Mouse (Mus musculus) forebrain, embryonic 15.5 days (tissue): ENCODE data around the gene Flii. TPM values are rescaled to one million over a fixed set of nuclear protein-coding genes. Genes with fewer than 3 reads are reported as not detected.

Source experiments
- ATAC-seq: fragments of 200-750 bp; cut with Nextera tagmentation; replicated peaks from 2 replicates; pipeline ENCODE4 v1.8.0; 2017; ENCODE audit warnings: mild to moderate bottlenecking, moderate TSS enrichment, moderate library complexity
- H3K27ac ChIP-seq: fragments of 300-500 bp; sonication (generic); replicated peaks from 2 replicates; pipeline ENCODE4 v1.5.1; 2015; ENCODE audit warnings: mild to moderate bottlenecking, inconsistent platforms
- H3K27me3 ChIP-seq: fragments of 300-500 bp; sonication (generic); 2 replicates; pipeline ENCODE4 v1.6.1; 2015; ENCODE audit warnings: inconsistent platforms
- H3K36me3 ChIP-seq: fragments of 300-500 bp; sonication (generic); 2 replicates; pipeline ENCODE4 v1.6.1; 2015; ENCODE audit warnings: mild to moderate bottlenecking, inconsistent platforms
- H3K4me1 ChIP-seq: fragments of 300-500 bp; sonication (generic); 2 replicates; pipeline ENCODE4 v1.6.1; 2015; ENCODE audit warnings: inconsistent platforms
- H3K4me2 ChIP-seq: fragments of 300-500 bp; sonication (generic); replicated peaks from 2 replicates; pipeline ENCODE4 v1.6.1; 2015; ENCODE audit warnings: mild to moderate bottlenecking, inconsistent platforms
- H3K4me3 ChIP-seq: fragments of 300-500 bp; sonication (generic); 2 replicates; pipeline ENCODE4 v1.5.1; 2015; ENCODE audit warnings: mild to moderate bottlenecking, inconsistent platforms
- H3K9ac ChIP-seq: fragments of 300-500 bp; sonication (generic); replicated peaks from 2 replicates; pipeline ENCODE4 v1.6.1; 2015; ENCODE audit warnings: mild to moderate bottlenecking, inconsistent platforms
- H3K9me3 ChIP-seq: fragments of 300-500 bp; sonication (generic); 2 replicates; pipeline ENCODE4 v1.6.1; 2016; ENCODE audit warnings: inconsistent platforms
- WGBS: fragments of 180-500 bp; shearing (Covaris S2); methylation state at CpG from one replicate; pipeline ENCODE4 v1.1.7; 2015; ENCODE audit warnings: mixed read lengths; 5-methylcytosine and 5-hydroxymethylcytosine counted together
- polyA plus RNA-seq: library from polyadenylated mRNA; unstranded; fragments of >200 nt; fragmentation: Nextera tagmentation; extraction: Ambion mirVana; gene quantifications from 2 replicates; pipeline ENCODE4 v1.2.1, GENCODE M21; 2015

Flii gene
- polyA plus RNA-seq, 1 experiment from 2014 or later = 73.0 TPM

- Histone ChIP-seq H3K36me3 (peaks cover 27% of the 10 kb centered on the region), H3K27me3 (no peaks in the 10 kb centered on the region), H3K4me2 (no peak overlapping the region), H3K4me3 (no peak overlapping the region), H3K4me1 (no peaks in the 10 kb centered on the region), H3K9ac (no peak overlapping the region), H3K27ac (no peak overlapping the region), H3K9me3 (no peaks in the 10 kb centered on the region)
- ATAC-seq = no peak
These were observed 10.4 kb upstream of the Flii start for GRCm38 (mm10) chr11:60737450-60737849.

GRCm38 (mm10) chr11:60736491-60736890 is 9.4 kb upstream of the Flii start:
- Histone ChIP-seq H3K4me1 (no peaks in the 10 kb centered on the region), H3K27me3 (no peaks in the 10 kb centered on the region), H3K4me2 (no peak overlapping the region), H3K4me3 (no peak overlapping the region), H3K36me3 (peaks cover 26% of the 10 kb centered on the region), H3K9me3 (no peaks in the 10 kb centered on the region), H3K27ac (no peak overlapping the region), H3K9ac (no peak overlapping the region)
- ATAC-seq = no peak
- WGBS = 81% methylated on average over 3 of the region's 3 CpGs

DNA sequence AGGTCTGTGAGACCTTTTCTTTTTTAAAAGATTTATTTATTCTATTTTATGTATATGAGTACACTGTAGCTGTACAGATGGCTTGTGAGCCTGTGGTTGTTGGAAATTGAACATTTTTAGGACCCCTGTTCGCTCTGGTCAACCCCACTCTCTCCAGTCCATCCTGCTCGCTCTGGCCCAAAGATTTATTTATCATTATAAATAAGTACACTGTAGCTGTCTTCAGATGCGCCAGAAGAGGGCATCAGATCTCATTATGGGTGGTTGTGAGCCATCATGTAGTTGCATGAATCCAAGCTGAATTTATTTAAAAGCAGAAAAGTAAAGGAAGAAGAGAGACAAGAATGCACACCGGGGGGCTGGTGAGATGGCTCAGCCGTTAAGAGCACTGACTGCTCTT is 8.1 kb upstream of the Flii start:
- Histone ChIP-seq H3K27ac (no peak overlapping the region), H3K4me3 (no peak overlapping the region), H3K4me2 (no peak overlapping the region), H3K4me1 (no peaks in the 10 kb centered on the region), H3K27me3 (no peaks in the 10 kb centered on the region), H3K36me3 (peaks cover 22% of the 10 kb centered on the region), H3K9me3 (no peaks in the 10 kb centered on the region), H3K9ac (no peak overlapping the region)
- ATAC-seq = no peak
- 74% methylated on average over 5 of the region's 5 CpGs for WGBS

GRCm38 (mm10) chr11:60734206-60734605 is 7.1 kb upstream of the Flii start:
- H3K36me3 ChIP-seq = peaks cover 21% of the 10 kb centered on the region
- no peaks in the 10 kb centered on the region for H3K9me3 ChIP-seq
- H3K4me2 ChIP-seq = no peak overlapping the region
- H3K4me1 ChIP-seq = peaks cover 4% of the 10 kb centered on the region
- H3K27ac ChIP-seq = no peak overlapping the region
- ATAC-seq = no peak
- no peak overlapping the region for H3K4me3 ChIP-seq
- no peaks in the 10 kb centered on the region for H3K27me3 ChIP-seq
- no peak overlapping the region for H3K9ac ChIP-seq
- WGBS = 82% methylated on average over 2 of the region's 2 CpGs

- Histone ChIP-seq H3K4me2 (no peak overlapping the region), H3K27ac (no peak overlapping the region), H3K4me1 (peaks cover 24% of the 10 kb centered on the region), H3K9ac (no peak overlapping the region), H3K9me3 (no peaks in the 10 kb centered on the region), H3K4me3 (no peak overlapping the region), H3K36me3 (peaks cover 21% of the 10 kb centered on the region), H3K27me3 (no peaks in the 10 kb centered on the region)
- ATAC-seq = no peak
- 98% methylated on average over 14 of the region's 14 CpGs for WGBS
These were observed 4.2 kb upstream of the Flii start for GRCm38 (mm10) chr11:60731251-60731650.

DNA sequence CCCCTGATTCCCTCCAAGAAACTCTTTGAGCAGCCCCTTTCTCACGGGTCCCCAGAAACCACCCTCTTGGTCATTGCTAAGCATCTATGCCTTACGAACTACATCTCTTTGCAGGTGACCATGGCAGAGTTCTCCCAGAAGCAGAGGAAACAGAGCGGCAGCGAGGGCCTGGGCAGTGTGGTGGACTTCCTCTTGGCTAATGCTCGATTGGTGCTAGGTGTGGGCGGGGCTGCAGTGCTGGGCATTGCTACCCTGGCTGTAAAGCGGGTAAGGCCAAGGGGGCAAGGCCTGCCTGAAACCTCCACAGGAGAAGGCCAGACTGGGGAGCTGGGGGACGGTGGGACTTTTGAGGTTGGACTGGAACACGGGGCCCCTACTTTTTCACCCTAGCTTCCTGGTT is 3.1 kb upstream of the Flii start:
- no peak overlapping the region for H3K27ac ChIP-seq
- peaks cover 21% of the 10 kb centered on the region for H3K36me3 ChIP-seq
- WGBS = 88% methylated on average over 9 of the region's 9 CpGs
- no peaks in the 10 kb centered on the region for H3K9me3 ChIP-seq
- no peak for ATAC-seq
- H3K4me3 ChIP-seq = no peak overlapping the region
- H3K4me1 ChIP-seq = peaks cover 32% of the 10 kb centered on the region
- H3K9ac ChIP-seq = no peak overlapping the region
- no peaks in the 10 kb centered on the region for H3K27me3 ChIP-seq
- H3K4me2 ChIP-seq = no peak overlapping the region

- no peaks in the 10 kb centered on the region for H3K9me3 ChIP-seq
- no peak for ATAC-seq
- H3K36me3 ChIP-seq = peaks cover 24% of the 10 kb centered on the region
- no peak overlapping the region for H3K9ac ChIP-seq
- H3K27ac ChIP-seq = 0 out of 2 replicates have a peak overlapping the region, but pooled peaks have one; percentile 94
- H3K4me2 ChIP-seq = peak overlapping the region; percentile 70; the same call in 1 of the 2 replicates
- 75% methylated on average over 6 of the region's 6 CpGs for WGBS
- peaks cover 32% of the 10 kb centered on the region for H3K4me1 ChIP-seq
- H3K27me3 ChIP-seq = no peaks in the 10 kb centered on the region
- H3K4me3 ChIP-seq = peak overlapping the region; percentile 97; the same call in 1 of the 2 replicates
These were observed 2.2 kb upstream of the Flii start for GRCm38 (mm10) chr11:60729217-60729641.

- peaks cover 32% of the 10 kb centered on the region for H3K4me1 ChIP-seq
- peak within 1 kb of the TSS; percentile 70 for H3K4me2 ChIP-seq
- H3K9ac ChIP-seq = peak within 1 kb of the TSS; percentile 84
- ATAC-seq = peak; percentile 94
- no peaks in the 10 kb centered on the region for H3K27me3 ChIP-seq
- H3K9me3 ChIP-seq = no peaks in the 10 kb centered on the region
- under 1% methylated on average over 44 of the region's 44 CpGs for WGBS
- peaks cover 33% of the 10 kb centered on the region for H3K36me3 ChIP-seq
- H3K27ac ChIP-seq = peak within 1 kb of the TSS; percentile 94
- peak within 1 kb of the TSS; percentile 97 for H3K4me3 ChIP-seq
These were observed 1.2 kb upstream of the Flii start, which contains the start of gene Mief2 for GRCm38 (mm10) chr11:60728260-60728761. TSS of gene Mief2 (plus strand) at chr11:60728398.

GRCm38 (mm10) chr11:60727392-60728140 is 503 bp upstream of the Flii start:
- no peaks in the 10 kb centered on the region for H3K27me3 ChIP-seq
- H3K4me1 ChIP-seq = peaks cover 32% of the 10 kb centered on the region
- peak overlapping the region; percentile 84 for H3K9ac ChIP-seq
- peaks cover 36% of the 10 kb centered on the region for H3K36me3 ChIP-seq
- H3K4me3 ChIP-seq = peak overlapping the region; percentile 97
- peak; percentile 12 for ATAC-seq
- peak overlapping the region; percentile 94 for H3K27ac ChIP-seq
- H3K4me2 ChIP-seq = peak overlapping the region; percentile 70
- 6% methylated on average over 12 of the region's 12 CpGs for WGBS
- H3K9me3 ChIP-seq = no peaks in the 10 kb centered on the region

GRCm38 (mm10) chr11:60719263-60719662 is 7.8 kb downstream of the Flii start:
- Histone ChIP-seq H3K27me3 (no peaks in the 10 kb centered on the region), H3K9me3 (no peaks in the 10 kb centered on the region), H3K27ac (no peak overlapping the region), H3K4me1 (no peaks in the 10 kb centered on the region), H3K9ac (no peak overlapping the region), H3K4me3 (no peak overlapping the region), H3K4me2 (no peak overlapping the region), H3K36me3 (peaks cover 97% of the 10 kb centered on the region)
- no peak for ATAC-seq
- WGBS = 89% methylated on average over 5 of the region's 5 CpGs

DNA sequence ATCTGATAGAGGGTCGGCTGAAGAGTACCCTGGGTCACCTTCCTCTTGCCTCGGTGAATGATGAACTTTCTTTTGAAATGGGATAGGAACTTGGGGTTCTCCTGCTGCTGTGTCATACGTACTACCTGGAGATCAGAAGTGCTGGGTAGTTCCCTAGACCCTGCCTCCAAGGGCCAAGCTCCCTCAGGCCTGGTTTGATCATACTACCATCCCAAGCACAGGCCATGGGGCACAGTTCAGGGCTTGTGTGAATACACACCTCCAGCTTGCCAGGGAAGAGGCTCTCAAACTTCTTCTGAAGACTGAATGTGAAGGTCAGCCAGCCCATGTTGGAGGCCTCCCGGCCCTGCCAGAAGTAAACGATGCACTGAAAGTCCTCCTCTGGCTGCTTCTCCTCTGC is 11.2 kb downstream of the Flii start:
- H3K4me3 ChIP-seq = no peak overlapping the region
- H3K27me3 ChIP-seq = no peaks in the 10 kb centered on the region
- no peak overlapping the region for H3K9ac ChIP-seq
- ATAC-seq = no peak
- H3K27ac ChIP-seq = no peak overlapping the region
- H3K4me1 ChIP-seq = no peaks in the 10 kb centered on the region
- H3K4me2 ChIP-seq = no peak overlapping the region
- 86% methylated on average over 5 of the region's 5 CpGs for WGBS
- no peaks in the 10 kb centered on the region for H3K9me3 ChIP-seq
- peaks cover 96% of the 10 kb centered on the region for H3K36me3 ChIP-seq

- Histone ChIP-seq H3K4me1 (no peaks in the 10 kb centered on the region), H3K9ac (no peak overlapping the region), H3K36me3 (peaks cover 97% of the 10 kb centered on the region), H3K9me3 (no peaks in the 10 kb centered on the region), H3K4me2 (no peak overlapping the region), H3K27ac (no peak overlapping the region), H3K4me3 (no peak overlapping the region), H3K27me3 (no peaks in the 10 kb centered on the region)
- ATAC-seq = no peak
- 91% methylated on average over 13 of the region's 13 CpGs for WGBS
These were observed 14.3 kb downstream of the Flii start for GRCm38 (mm10) chr11:60712639-60713255.
